Mouse (Mus musculus): Measurements from ENCODE around the gene Tmem169.
A peak's percentile ranks its signal among the peaks of the same experiment; 100 is the strongest.

Gene Tmem169

DNA sequence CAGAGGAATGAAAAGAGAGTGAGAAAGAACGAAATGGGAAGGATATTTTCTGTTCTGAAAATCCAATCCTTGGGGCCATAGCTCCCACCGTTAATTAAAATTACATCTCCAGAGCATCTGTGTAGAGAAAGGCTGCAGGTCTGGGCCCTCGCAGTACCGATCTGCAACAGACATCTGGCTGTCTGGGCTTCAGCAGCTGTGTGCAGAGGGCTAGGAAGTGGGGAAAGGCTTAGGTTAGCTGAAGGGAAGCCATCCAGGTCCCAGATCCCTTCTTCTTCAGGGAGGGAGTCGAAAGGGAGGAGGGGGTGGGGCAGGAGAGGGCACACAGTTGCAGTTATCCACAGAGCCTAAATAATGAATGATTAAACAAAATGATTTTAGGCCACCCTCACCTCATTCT, 370 bp downstream of the Tmem169 start:
- DNase-seq (ENCODE audit: low spot score in 2 of 2) = peak in 1 of 2 experiments; percentile 21

DNA sequence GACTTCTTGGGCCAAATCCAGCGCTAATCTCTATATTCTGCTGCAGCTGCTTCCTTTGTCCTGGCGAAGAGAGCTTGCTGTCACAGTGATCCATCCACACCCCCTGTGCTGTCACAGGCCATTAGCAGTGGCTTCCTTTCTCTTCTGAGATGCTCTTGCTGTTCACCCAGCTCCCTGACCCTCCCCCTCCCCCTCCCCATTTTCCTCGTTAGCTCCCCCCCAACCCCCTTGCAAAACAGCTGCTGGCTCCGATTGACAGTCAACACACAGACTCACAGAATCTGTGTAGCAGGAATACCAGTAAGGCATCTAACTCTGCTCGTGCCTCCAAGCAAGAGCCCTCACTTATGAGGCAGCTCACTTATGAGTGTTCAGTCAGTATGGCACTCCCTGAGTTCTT, 2.7 kb downstream of the Tmem169 start:
- DNase-seq (ENCODE audit: low spot score in 2 of 2) = no peak

DNA sequence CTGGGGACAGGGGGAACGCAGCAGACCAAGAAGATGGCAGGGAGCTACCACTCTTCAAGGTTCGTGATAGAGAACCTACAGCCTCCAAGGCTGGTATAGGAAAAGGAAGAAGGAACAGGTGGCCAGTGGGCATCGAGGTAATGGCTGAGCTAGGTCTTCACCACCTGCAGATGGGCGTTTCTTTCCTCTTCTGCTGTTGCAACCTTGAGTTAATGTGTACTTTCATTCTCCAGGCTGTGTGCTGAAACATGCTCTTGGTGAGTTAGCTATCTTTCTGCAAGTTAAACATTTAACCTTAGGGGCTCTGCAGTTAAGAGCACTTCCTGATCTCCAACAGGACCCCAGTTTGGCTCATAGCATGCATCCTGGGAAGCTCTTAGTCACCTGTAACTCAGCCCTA, 3.7 kb downstream of the Tmem169 start:
- DNase-seq (ENCODE audit: low spot score in 2 of 2) = no peak

DNA sequence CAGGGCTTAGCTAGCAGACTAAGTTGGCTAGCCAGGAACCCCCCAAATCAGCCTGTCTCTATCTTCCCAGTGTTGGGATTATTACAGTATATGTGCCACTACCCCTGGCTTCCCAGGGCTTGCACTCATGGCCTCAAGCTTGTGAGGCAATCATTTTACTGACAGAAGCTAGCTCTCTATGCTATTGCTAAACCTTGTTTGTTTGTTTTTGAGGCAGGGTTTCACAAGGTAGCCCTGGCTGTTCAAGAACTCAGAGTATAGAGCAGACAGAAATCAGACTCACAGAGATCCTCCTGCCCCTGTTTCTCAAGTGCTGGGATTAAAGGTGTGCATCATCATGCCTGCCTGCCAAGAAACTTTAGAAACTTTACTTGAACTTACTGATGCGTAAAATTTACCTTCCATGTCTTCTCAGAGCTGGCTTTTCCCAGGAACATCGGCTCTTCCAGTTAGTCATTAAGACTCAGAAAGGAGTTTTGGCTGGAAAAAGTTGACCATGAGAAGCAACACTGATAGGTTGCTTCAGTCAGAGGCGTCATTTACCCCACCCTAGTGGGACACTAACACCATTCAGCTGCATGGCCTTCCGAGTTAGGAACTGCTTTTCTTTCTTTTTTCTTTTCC, 4.5 kb downstream of the Tmem169 start:
- DNase-seq (ENCODE audit: low spot score in 2 of 2) = no peak

DNA sequence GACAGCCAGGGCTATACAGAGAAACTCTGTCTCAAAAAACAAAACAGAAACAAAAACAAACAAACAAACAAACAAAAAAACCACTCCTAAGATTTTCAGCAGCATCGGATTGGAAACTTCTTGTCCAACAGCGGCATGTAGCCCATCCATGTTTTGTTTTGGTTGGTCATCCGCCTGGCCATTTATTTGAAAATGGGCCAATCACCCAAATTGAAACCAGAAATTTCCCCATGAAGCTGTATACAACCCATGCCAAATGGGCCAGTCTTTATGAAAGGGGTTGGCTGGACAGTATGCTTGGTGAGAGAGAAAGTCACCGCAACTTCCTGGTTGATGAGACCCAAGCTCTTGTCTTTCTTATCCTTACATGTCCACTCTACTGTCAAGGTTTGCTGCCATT, 6.7 kb downstream of the Tmem169 start:
- no peak for DNase-seq (ENCODE audit: low spot score in 2 of 2)

DNA sequence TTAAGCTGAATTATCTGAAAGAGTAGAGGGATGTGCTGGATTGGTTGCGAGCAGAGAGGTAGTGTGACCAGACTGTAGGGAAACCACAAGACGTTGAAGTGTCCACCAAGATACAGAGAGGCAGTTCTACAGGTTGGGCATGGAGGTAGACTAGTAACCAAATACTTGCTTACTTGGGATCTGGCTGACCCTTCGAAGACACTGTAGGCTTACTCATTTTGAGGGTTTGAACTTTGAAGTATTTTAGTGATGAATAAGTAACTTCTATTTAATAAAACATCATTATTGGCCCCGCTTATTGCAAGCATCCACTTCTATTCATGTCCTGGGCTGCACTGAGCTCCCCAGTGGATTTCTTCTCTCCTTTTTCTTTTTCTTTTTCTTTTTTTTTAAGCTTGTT, 7.3 kb downstream of the Tmem169 start:
- DNase-seq (ENCODE audit: low spot score in 2 of 2) = no peak

DNA sequence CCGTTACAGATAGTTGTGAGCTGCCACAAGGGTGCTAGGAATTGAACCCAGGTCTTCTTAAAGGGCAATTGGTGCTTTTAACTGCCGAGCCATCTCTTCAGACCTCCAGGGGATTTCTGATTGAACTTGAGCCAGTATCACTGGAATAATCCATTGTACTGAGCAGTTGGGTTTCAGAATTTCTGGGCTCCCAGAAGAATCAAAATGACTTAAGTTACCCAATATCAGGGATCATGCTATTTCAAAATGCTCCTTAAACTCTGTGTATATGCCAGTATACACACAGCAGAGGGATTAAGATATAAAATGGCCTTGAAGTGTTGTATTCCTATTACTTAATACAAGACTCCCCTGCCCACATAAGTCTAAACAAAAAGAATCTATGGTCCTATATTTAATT, 7.8 kb downstream of the Tmem169 start:
- DNase-seq (ENCODE audit: low spot score in 2 of 2) = no peak

DNA sequence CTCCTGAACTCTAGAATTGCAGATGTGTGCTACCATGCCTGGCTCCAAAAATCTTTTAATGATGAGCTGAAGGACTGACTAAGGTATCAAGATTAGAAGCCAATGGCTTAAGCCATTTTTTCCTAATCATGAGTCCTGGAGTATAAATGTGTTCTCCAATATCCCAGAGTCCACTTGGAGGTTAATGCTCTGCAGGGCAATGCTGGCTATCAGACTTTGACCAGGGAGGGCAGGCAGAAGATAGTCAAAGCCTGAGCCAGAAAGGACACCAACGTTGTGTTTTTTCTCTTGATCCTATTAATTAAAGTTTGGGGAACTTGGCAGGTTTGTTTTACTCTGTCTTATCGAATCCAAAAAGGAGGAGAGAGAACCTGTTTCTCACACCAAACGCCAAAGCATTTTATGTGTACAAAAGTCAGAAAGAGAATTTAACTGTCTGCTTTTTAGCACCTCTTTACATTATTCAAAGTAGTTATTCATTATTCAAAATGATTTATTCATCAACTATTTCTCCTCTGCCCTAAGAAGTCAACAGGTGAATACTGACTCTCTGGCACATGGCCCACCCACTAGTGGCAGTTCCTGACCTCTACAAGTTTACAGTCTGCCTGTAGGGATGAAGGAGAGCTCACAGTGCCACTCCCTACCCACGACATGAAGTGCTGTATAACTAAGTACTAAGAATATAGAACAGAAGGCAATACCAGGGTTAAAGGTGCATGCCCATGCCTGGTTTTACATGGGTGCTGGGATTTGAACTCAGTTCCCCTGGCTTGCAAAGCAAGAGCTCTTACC, 9.9 kb downstream of the Tmem169 start:
- no peak for DNase-seq (ENCODE audit: low spot score in 2 of 2)

DNA sequence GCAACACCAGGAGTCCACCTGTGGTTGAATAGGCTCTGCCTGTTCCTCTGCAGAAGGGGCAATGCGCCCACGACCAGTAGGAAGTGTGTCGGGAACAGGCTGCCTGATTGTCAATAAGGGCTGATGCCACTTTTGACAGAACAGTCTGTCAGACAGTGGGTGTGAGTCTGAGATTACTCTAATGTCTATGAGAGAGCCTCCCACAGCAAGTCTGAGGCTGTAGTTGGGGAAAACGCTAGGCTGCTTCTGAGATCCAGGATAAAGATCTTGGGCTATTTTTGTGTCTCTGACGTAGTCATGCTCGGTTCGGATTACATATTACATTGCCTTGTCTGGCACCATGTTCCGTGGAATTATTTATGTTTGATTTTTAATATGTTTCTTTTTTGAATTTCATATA, 11.6 kb downstream of the Tmem169 start:
- DNase-seq (ENCODE audit: low spot score in 2 of 2) = no peak

DNA sequence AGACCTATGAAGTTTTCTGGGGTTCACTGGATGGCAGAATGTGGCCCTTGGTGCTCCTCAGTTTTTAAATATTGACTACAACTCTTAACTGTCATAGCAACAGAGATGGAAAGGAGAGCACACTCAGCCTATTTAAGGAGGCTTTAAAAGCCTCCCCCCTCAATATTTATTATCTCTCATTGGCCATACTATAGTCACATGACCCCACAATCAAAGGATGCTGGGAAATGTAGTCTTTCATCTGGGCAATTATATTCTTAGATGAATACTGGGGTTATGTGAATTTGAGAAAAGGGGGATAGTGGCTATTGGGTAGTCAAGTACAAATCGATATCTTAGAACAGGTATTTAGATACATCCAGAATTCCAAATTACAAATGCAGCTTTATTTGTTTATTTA, 17.7 kb downstream of the Tmem169 start:
- DNase-seq (ENCODE audit: low spot score in 2 of 2) = no peak

DNA sequence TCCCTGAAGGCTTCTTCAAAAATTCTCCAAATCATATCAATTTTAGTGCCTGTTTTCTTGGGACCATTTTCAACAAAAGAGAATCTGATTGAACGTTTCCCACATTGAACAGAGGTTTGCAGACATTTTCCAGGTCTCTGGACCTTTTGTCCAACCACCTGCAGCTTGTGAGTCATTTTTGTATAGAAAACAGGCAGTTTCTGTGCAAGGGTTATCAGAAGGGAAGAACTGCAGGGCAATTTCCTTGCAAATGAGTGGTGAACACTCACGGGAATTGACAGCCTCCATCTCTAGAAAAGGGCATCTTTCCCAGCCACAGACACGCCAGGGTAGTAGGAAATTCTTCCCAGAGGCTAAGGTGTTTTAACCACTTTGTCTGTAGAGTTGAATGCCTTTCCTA, 22.1 kb downstream of the Tmem169 start:
- no peak for DNase-seq (ENCODE audit: low spot score in 2 of 2)

DNA sequence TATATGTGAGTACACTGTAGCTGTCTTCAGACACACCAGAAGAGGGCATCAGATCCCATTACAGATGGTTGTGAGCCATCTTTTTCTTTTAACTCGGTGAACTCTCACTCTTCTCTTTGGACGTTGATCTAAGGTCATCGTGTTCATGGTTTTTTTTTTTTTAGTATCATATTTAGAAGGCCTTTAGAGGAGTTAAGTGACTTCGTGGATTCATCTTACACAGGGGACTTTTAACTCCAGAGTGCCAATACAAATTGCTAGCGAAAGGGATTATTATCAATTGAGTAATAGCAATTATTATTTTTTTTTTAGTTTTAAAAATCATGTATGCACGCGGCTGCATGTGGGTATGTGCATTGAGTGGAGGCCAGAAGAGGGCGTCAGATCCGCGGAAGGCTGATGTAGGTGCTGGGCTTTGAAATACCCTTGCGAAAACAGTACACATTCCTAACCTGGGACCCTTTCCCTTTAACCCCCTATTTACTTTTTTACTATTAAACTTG, 22.6 kb downstream of the Tmem169 start:
- DNase-seq (ENCODE audit: low spot score in 2 of 2) = no peak

DNA sequence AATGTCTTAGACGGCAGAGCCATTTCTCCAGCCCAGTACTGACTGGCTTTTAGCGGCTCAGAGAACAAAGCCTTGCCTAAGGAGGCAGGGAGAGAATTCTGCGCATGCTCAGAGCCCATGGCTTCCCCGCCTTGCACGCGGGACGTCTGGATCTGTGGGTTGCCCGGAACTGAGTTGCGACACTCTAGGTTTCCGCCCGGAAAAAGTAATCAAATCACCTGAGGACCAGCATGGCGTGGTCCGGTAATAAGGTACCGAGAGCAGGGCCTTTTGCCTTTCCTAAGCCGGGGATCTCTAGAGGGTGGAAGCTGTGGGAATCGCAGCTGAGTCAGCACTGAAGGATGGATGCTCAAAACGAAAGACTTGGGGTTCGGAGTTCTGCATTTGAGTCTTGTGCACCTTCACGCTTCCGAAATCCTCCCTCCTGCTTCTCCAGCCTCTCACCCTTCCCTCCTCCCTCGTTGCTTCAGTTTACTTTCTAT, 23.2 kb downstream of the Tmem169 start, which contains the start of gene Xrcc5:
Gene Xrcc5, plus strand, starts transcription at position 105 of the 482 bp plus-strand sequence.
- peak; percentile 83 to 95 for DNase-seq (ENCODE audit: low spot score in 2 of 2)

DNA sequence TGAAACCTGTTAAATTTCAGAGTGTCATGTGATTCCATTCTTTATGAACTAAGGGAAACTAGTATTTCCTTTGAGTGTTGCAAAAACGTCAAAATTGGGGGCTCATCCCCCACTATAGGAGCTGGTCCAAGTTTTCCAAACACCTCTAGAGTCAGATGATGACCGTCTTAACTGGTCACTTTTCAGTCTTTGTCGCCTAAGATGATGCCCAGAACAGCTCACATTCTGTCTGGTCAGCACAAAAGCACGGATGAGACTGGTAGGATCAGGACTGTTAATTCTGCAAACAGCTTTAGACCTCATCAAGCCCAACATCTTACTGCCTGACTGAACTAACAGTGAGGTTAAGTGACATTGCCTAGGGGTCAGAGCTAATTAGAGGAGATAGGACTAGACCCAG, 24.8 kb downstream of the Tmem169 start:
- no peak for DNase-seq (ENCODE audit: low spot score in 2 of 2)

DNA sequence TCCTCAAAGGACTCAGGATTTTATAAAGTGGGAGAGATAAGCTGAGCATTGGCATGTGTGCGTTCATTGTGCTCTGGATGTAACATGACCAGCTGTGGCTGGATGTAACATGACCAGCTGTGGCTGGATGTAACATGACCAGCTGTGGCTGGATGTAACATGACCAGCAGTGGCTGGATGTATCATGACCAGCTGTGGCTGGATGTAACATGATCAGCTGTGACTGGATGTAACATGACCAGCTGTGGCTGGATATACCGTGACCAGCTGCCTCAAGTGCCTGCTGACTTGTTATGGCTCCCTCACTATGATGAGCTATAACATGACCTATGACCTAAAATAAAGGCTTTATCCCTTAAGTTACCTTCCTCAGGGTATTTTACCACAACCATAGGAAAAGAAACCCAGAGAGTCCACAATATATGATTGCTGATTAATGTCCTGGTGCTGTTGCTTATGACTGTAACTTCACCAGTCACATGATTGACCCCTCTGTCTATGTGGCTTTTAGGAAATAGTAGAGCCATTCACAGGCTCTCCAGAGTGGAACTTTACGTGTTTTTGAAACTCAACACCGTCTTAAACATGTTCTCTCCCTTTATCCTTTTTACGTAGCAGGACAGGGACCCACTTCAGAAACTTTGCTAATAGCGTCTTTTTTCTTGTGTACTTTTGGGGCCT, 25.7 kb downstream of the Tmem169 start:
- no peak for DNase-seq (ENCODE audit: low spot score in 2 of 2)

DNA sequence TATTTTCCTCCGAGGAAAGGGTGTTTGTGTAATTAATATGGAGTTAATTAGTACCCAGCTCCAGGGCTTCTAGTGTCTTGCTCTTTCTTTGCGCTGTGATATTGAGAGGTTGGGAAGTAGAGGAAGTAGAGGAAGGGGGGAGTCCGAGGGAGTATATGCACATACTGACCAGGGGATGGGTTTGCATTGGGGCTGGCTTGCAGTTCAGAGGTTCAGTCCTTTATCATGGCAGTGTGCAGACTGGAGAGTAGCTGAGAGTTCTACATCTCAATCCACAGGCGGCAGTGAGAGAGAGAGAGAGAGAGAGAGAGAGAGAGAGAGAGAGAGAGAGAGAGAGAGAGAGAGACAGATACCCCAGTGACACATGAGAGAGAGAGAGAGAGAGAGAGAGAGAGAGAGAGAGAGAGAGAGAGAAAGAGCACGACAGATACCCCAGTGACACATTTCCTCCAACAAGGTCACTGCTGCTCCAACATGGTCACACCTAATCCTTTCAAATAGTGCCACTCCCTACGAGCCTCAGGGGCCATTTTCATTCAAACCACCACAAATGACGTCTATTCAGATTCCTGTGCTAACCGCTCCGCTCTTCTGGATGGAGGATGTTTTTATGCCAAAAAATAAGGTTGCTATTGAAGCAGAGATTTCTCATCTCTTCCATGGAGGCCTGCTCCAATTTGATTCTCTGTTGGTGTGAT, 28.7 kb downstream of the Tmem169 start:
- no peak for DNase-seq (ENCODE audit: low spot score in 2 of 2)

DNA sequence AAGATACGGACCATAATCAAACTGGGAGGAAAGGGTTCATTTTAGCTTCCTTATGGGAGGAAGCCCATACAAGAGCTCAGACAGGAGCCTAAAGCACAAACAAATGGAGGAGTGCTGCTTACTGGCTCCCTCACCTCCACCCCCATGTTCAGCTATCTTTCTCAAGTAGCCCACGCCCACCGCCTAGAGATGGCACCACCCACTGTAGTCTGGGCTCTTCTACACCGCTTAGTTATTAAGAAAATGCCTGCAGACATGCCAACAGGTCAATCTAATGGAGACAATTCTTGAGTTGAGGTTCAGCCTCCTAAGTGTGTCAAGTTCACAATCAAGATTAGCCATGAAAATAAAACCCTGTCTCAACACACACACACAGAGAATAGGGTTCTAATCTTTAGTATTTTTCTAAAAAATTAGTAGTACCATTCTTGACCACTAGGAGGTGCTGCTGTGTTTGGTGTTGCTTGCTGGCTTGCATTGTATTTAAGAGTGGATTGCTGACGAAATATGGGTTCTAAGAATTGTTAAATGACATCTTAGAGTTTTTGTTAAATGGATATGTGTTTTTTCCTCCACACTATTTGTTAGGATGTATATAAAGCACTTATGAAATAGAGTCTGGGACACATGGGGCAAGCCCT, 29.4 kb downstream of the Tmem169 start:
- no peak for DNase-seq (ENCODE audit: low spot score in 2 of 2)

DNA sequence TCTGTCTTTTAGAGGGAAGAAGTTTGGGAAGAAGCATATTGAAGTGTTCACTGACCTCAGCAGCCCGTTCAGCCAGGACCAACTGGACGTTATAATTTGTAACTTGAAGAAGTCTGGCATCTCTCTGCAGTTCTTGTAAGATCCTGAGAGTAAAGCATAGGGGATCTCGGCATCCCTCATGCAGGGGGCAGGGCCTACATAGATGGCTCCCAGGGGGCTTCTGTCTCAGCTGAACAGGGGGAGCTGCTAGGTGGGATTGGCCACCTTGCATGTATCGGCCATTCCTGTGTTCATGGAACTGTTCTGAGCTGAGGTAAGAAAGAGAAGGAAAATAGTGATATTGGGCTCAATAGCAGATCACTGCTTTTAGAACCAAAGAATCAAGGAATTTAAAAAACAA, 31.3 kb downstream of the Tmem169 start:
- no peak for DNase-seq (ENCODE audit: low spot score in 2 of 2)

DNA sequence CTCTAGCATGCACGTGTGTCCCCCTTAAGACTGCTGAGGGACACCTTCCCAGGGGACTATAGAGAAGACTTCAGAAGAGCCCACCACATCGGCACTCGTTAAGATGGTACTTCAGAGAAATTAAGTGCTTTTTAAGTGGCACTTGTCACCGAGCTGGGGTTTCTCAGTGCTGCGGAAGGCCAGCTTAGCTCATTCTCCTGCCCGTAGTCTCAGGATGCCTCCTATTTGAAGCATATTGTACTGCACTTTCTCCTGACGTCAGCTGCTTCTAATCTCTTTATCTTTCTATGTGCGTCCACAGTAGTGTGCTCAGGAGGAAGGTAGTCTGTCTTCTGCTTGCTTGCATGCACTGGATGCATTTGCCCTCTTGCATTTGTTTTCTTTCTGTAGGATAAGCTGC, 32.2 kb downstream of the Tmem169 start:
- no peak for DNase-seq (ENCODE audit: low spot score in 2 of 2)

DNA sequence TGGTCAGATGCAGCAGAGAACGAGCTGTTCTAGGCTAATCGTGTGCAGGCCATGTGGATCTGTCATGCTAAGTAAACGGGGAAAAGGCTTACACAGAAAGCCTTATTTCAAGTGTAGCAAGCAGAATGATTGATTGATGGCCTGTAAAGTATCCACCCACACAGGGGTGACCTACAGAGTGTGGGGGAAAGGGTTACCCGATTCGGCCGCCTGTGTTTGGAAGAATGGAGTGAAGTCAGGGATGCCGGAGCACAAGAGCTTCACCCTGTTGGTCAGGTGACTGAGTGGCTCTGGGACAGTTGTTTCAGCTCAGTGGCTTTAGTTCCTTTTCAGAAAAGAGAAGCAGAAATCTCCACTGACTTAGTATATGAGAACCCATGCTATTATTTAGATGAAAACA, 32.7 kb downstream of the Tmem169 start:
- no peak for DNase-seq (ENCODE audit: low spot score in 2 of 2)

DNA sequence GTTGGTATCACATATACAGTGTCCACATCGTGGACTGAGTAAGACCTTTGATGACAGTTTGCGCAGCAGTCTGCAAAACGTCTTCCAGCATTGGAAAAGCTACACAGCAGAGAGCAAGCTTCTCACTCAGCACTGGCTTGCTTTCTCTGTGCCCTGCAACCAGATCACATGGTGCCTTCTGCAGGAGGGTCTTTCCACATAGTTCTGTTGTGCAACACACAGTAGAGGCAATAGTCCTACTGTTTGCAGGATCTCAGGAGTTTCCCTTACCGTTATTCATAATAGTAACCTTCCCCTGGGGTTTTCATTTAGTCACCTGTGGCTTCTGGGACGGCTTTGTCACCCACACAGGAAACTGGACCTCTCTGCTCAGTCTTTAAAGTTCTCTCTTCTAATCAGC, 36.6 kb downstream of the Tmem169 start:
- no peak for DNase-seq (ENCODE audit: low spot score in 2 of 2)

DNA sequence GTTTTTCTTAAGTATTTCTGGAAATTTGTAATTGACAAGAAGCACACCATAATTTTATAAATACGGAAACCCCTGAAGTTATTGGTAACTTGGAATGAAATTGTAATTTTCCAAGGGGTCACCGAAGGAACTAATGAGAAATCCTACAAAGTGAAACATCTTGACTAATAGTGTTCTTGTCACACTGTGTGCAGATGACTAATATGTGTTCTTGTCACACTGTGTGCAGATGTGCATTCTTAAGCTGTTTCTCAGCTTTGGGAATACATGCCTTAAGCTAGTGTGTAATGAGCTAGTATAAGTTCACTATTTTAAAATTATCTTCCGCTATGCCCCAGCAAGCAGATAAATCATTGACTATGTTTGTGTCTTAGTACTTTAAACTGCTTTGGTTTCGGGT, 39.1 kb downstream of the Tmem169 start:
- DNase-seq (ENCODE audit: low spot score in 2 of 2) = no peak

Data from left cerebral cortex, adult 9 months (tissue).